Mouse (Mus musculus): ENCODE data around the gene Spx.

The Spx gene

GRCm38 (mm10) chr6:142429072-142429471 lies 15.8 kb downstream of the Spx start:
- no peak for DNase-seq (ENCODE audit: low read depth, low spot score)

GRCm38 (mm10) chr6:142451381-142451780 lies 38.1 kb downstream of the Spx start:
- DNase-seq (ENCODE audit: low read depth, low spot score): no peak

- DNase-seq (ENCODE audit: low read depth, low spot score): no peak
Measured at GRCm38 (mm10) chr6:142453311-142453710, 40.1 kb downstream of the Spx start.

GRCm38 (mm10) chr6:142455314-142455996 lies 42.2 kb downstream of the Spx start:
- peak; percentile 63 for DNase-seq (ENCODE audit: low read depth, low spot score)

GRCm38 (mm10) chr6:142458010-142458409 lies 44.8 kb downstream of the Spx start:
- no peak for DNase-seq (ENCODE audit: low read depth, low spot score)

- DNase-seq (ENCODE audit: low read depth, low spot score): no peak
Measured at GRCm38 (mm10) chr6:142459017-142459678, 45.9 kb downstream of the Spx start.

GRCm38 (mm10) chr6:142462194-142462593 lies 49.0 kb downstream of the Spx start:
- DNase-seq (ENCODE audit: low read depth, low spot score): no peak

Measured in ES-CJ7 (cell line).